Mouse (Mus musculus) MEL (cell line): ENCODE measurements around the gene Grrp1. TPM values are rescaled to one million over a fixed set of nuclear protein-coding genes. Genes with fewer than 3 reads are reported as not detected.

Experiments
- USF2 ChIP-seq, 2 experiments: IDR thresholded peaks; 2 replicates each; pipeline ENCODE4 v1.6.1; 2011 to 2012; ENCODE audit warnings: improper control_type of control experiment in 2 of 2, low read length in 2 of 2, borderline replicate concordance in 1 of 2, inconsistent platforms in 1 of 2, low read depth in 1 of 2, mild to moderate bottlenecking in 1 of 2; ENCODE audit not compliant: insufficient read depth in 1 of 2
- ZKSCAN1 ChIP-seq: IDR thresholded peaks from 2 replicates; pipeline ENCODE4 v1.6.1; 2012; ENCODE audit warnings: low read depth, mild to moderate bottlenecking, inconsistent platforms, low read length, improper control_type of control experiment, moderate library complexity
- polyA plus RNA-seq, 2 experiments: library from polyadenylated mRNA; stranded (reverse) in 1 of 2; unstranded in 1 of 2; fragments of >175 nt in 1 of 2; fragments of >200 nt in 1 of 2; gene quantifications; 2 replicates each; pipeline versions ENCODE4 v1.2.1 to v1.2.4; 2012; ENCODE audit warnings: low replicate concordance in 2 of 2, low read depth in 1 of 2; ENCODE audit not compliant: insufficient read length in 2 of 2, insufficient read depth in 1 of 2, missing spikeins in 1 of 2
- total RNA-seq: library from RNA; depleted of rRNA; stranded (reverse); fragments of 300-350 nt; gene quantifications from 2 replicates; pipeline ENCODE4 v1.2.3, GENCODE M21; 2012; rRNA removed

Gene Grrp1
- total and polyA plus RNA-seq, 3 experiments = not detected

DNA sequence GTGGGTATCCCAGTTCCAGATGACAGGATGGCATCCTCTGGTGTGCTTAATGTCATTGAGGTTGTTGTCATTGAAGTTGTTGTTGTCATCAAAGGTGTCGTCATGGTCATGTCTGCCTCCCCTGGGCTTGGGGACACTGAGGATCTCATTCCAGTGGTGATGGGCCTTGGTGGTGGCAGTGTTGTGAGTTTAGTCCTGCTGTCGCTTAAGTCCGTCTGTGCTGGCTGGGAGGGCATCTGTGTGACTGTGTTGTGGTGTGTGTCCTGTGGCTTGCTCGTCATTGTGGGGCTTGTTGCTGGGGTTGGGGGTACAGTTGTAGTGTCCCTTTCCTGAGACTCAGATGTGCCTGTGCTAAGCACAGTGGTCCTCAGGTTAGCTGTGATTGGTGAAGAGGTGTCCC lies 51.0 kb downstream of the Grrp1 start, which contains the start of gene Gm7534 (continued):
- TF ChIP-seq USF2 (IDR thresholded peaks at IDR 0.05; ENCODE audit: borderline replicate concordance in 1 of 2, insufficient read depth in 1 of 2, low read depth in 1 of 2, low read length in 2 of 2) (no peak), ZKSCAN1 (no peak)

Other genes with a start within 250 kb of the Grrp1 start
- gene Lin28a, start 235.3 kb downstream of the Grrp1 start, total RNA-seq = not detected in 2 replicates
- under 1 TPM in 1 of 2 experiments, not detected in 1; 0.01 TPM for gene Lin28a, start 235.3 kb downstream of the Grrp1 start, polyA plus RNA-seq
- gene Zfp683, start 200.3 kb downstream of the Grrp1 start, total RNA-seq = not detected in 2 replicates
- gene Zfp683, start 200.3 kb downstream of the Grrp1 start, polyA plus RNA-seq = not detected
- gene Crybg2, start 193.3 kb downstream of the Grrp1 start, total RNA-seq = 0.65 and 0.72 TPM in 2 replicates
- 1 to 10 TPM in 1 of 2 experiments, not detected in 1; 2.3 TPM for gene Crybg2, start 193.3 kb downstream of the Grrp1 start, polyA plus RNA-seq
- 0.52 and 1.3 TPM in 2 replicates for gene Cd52, start 159.0 kb downstream of the Grrp1 start, total RNA-seq
- gene Cd52, start 159.0 kb downstream of the Grrp1 start, polyA plus RNA-seq = under 1 TPM in 1 of 2 experiments, not detected in 1; 0.86 TPM
- 2.6 and 5.4 TPM in 2 replicates for gene Ubxn11, start 151.5 kb downstream of the Grrp1 start, total RNA-seq
- 10 to 100 TPM in 1 of 2 experiments, not detected in 1; 11.9 TPM for gene Ubxn11, start 151.5 kb downstream of the Grrp1 start, polyA plus RNA-seq
- gene Sh3bgrl3, start 125.3 kb downstream of the Grrp1 start, total RNA-seq = 122 and 126 TPM in 2 replicates
- gene Sh3bgrl3, start 125.3 kb downstream of the Grrp1 start, polyA plus RNA-seq = 100 to 1,000 TPM in 1 of 2 experiments, not detected in 1; 414 TPM
- gene Cep85, start 67.0 kb downstream of the Grrp1 start, total RNA-seq = 30.8 and 32.9 TPM in 2 replicates
- 10 to 100 TPM; 80.9 to 81.1 TPM for gene Cep85, start 67.0 kb downstream of the Grrp1 start, polyA plus RNA-seq
- not detected in 2 replicates for gene Gm7534, start 51.1 kb downstream of the Grrp1 start, total RNA-seq
- gene Gm7534, start 51.1 kb downstream of the Grrp1 start, polyA plus RNA-seq = not detected
- not detected in 2 replicates for gene Catsper4, start 26.7 kb downstream of the Grrp1 start, total RNA-seq
- not detected for gene Catsper4, start 26.7 kb downstream of the Grrp1 start, polyA plus RNA-seq
- not detected in 2 replicates for gene Cnksr1, start 15.7 kb downstream of the Grrp1 start, total RNA-seq
- gene Cnksr1, start 15.7 kb downstream of the Grrp1 start, polyA plus RNA-seq = under 1 TPM in 1 of 2 experiments, not detected in 1; 0.07 TPM
- 1.6 and 2.8 TPM in 2 replicates for gene E130218I03Rik, start 10.4 kb downstream of the Grrp1 start, total RNA-seq
- gene E130218I03Rik, start 10.4 kb downstream of the Grrp1 start, polyA plus RNA-seq = 1 to 10 TPM in 1 of 2 experiments, not detected in 1; 1.6 TPM
- 27.3 and 30.4 TPM in 2 replicates for gene Zfp593, start 8.5 kb downstream of the Grrp1 start, total RNA-seq
- 10 to 100 TPM in 1 of 2 experiments, not detected in 1; 33.9 TPM for gene Zfp593, start 8.5 kb downstream of the Grrp1 start, polyA plus RNA-seq
- not detected in 2 replicates for gene Gm30191, start 7.2 kb downstream of the Grrp1 start, total RNA-seq
- not detected for gene Gm30191, start 7.2 kb downstream of the Grrp1 start, polyA plus RNA-seq
- 13.0 and 14.3 TPM in 2 replicates for gene Pdik1l, start 33.8 kb upstream of the Grrp1 start, total RNA-seq
- gene Pdik1l, start 33.8 kb upstream of the Grrp1 start, polyA plus RNA-seq = 10 to 100 TPM; 11.7 to 32.1 TPM
- not detected in 2 replicates for gene Trim63, start 61.0 kb upstream of the Grrp1 start, total RNA-seq
- not detected for gene Trim63, start 61.0 kb upstream of the Grrp1 start, polyA plus RNA-seq
- gene Slc30a2, start 89.1 kb upstream of the Grrp1 start, total RNA-seq = 0.46 and 0.54 TPM in 2 replicates
- gene Slc30a2, start 89.1 kb upstream of the Grrp1 start, polyA plus RNA-seq = under 1 TPM in 1 of 2 experiments, not detected in 1; 0.39 TPM
- 0.03 and 0.04 TPM in 2 replicates for gene Extl1, start 129.7 kb upstream of the Grrp1 start, total RNA-seq
- under 1 TPM in 1 of 2 experiments, not detected in 1; 0.33 TPM for gene Extl1, start 129.7 kb upstream of the Grrp1 start, polyA plus RNA-seq
- 6.0 TPM in 2 replicates for gene Pafah2, start 142.2 kb upstream of the Grrp1 start, total RNA-seq
- gene Pafah2, start 142.2 kb upstream of the Grrp1 start, polyA plus RNA-seq = 10 to 100 TPM in 1 of 2 experiments, not detected in 1; 10.6 TPM
- gene Stmn1, start 214.2 kb upstream of the Grrp1 start, total RNA-seq = 200 and 214 TPM in 2 replicates
- gene Stmn1, start 214.2 kb upstream of the Grrp1 start, polyA plus RNA-seq = 100 to 1,000 TPM in 1 of 2 experiments, not detected in 1; 350 TPM
- gene Paqr7, start 242.6 kb upstream of the Grrp1 start, total RNA-seq = 0.19 and 0.26 TPM in 2 replicates
- gene Paqr7, start 242.6 kb upstream of the Grrp1 start, polyA plus RNA-seq = 1 to 10 TPM in 1 of 2 experiments, not detected in 1; 2.4 TPM